Mouse (Mus musculus): ENCODE results near the gene Psma3.
"Not testable (repeated sequence)": the region's sequence is repeated elsewhere in the genome, so short reads cannot be mapped to it uniquely, and the experiment has no call there.

Gene Psma3

GRCm38 (mm10) chr12:71003760-71004426, 29.5 kb downstream of the Psma3 start:
- DNase-seq (ENCODE audit: low spot score) = no peak

- no peak for DNase-seq (ENCODE audit: low spot score)
These were observed 31.7 kb downstream of the Psma3 start for GRCm38 (mm10) chr12:71006141-71006540.

- no peak for DNase-seq (ENCODE audit: low spot score)
These were observed 32.5 kb downstream of the Psma3 start for GRCm38 (mm10) chr12:71006901-71007300.

- peak; percentile 32 for DNase-seq (ENCODE audit: low spot score)
These were observed 35.3 kb downstream of the Psma3 start for GRCm38 (mm10) chr12:71009769-71010168.

GRCm38 (mm10) chr12:71014845-71015362, 40.5 kb downstream of the Psma3 start:
- no peak for DNase-seq (ENCODE audit: low spot score)

GRCm38 (mm10) chr12:71015363-71016210, 41.2 kb downstream of the Psma3 start, which contains the start of gene Arid4a:
TSS of gene Arid4a (plus strand) at chr12:71015990.
- peak; percentile 100 for DNase-seq (ENCODE audit: low spot score)

GRCm38 (mm10) chr12:71016211-71016502, 41.7 kb downstream of the Psma3 start:
- DNase-seq (ENCODE audit: low spot score) = no peak

GRCm38 (mm10) chr12:71016503-71017241, 42.3 kb downstream of the Psma3 start:
- DNase-seq (ENCODE audit: low spot score) = peak; percentile 54

- DNase-seq (ENCODE audit: low spot score) = no peak
These were observed 42.8 kb downstream of the Psma3 start for GRCm38 (mm10) chr12:71017242-71017571.

GRCm38 (mm10) chr12:71017827-71018226, 43.4 kb downstream of the Psma3 start:
- no peak for DNase-seq (ENCODE audit: low spot score)

- DNase-seq (ENCODE audit: low spot score) = no peak
These were observed 44.8 kb downstream of the Psma3 start for GRCm38 (mm10) chr12:71019211-71019610.

GRCm38 (mm10) chr12:71024411-71024810, 50.0 kb downstream of the Psma3 start:
- no peak for DNase-seq (ENCODE audit: low spot score)

GRCm38 (mm10) chr12:71028265-71028664, 53.8 kb downstream of the Psma3 start:
- DNase-seq (ENCODE audit: low spot score) = not testable (repeated sequence)

- no peak for DNase-seq (ENCODE audit: low spot score)
These were observed 55.8 kb downstream of the Psma3 start for GRCm38 (mm10) chr12:71030260-71030659.

- DNase-seq (ENCODE audit: low spot score) = no peak
These were observed 56.3 kb downstream of the Psma3 start for GRCm38 (mm10) chr12:71030722-71031121.

- DNase-seq (ENCODE audit: low spot score) = no peak
These were observed 61.4 kb downstream of the Psma3 start for GRCm38 (mm10) chr12:71035826-71036225.

- no peak for DNase-seq (ENCODE audit: low spot score)
These were observed 62.4 kb downstream of the Psma3 start for GRCm38 (mm10) chr12:71036729-71037404.

GRCm38 (mm10) chr12:71040462-71040861, 66.0 kb downstream of the Psma3 start:
- DNase-seq (ENCODE audit: low spot score) = no peak

- no peak for DNase-seq (ENCODE audit: low spot score)
These were observed 68.0 kb downstream of the Psma3 start for GRCm38 (mm10) chr12:71042451-71042850.

- DNase-seq (ENCODE audit: low spot score) = no peak
These were observed 69.2 kb downstream of the Psma3 start for GRCm38 (mm10) chr12:71043571-71043970.

- no peak for DNase-seq (ENCODE audit: low spot score)
These were observed 70.1 kb downstream of the Psma3 start for GRCm38 (mm10) chr12:71044488-71044887.

Measured in embryo, embryonic 10.5 days (tissue).